Mouse (Mus musculus): ENCODE results near the gene Dnajc12.

The Dnajc12 gene

GRCm38 (mm10) chr10:63368041-63368440 lies 14.2 kb upstream of the Dnajc12 start:
- POLR2A ChIA-PET = interaction anchor here in 2 of 4 experiments (0.5 to 3.2 kb wide), 11 partner anchors 9 to 344 kb away, joined by 3 to 35 read pairs (median 4); partner anchors contain the start of genes Dnajc12 (in 2 of the 2), Sirt1 (in 2 of the 2), Hnrnph3 (in 1 of the 2) and Pbld2 (in 1 of the 2)
- CTCF ChIA-PET = interaction anchor here (0.6 to 1.9 kb wide), 7 partner anchors 9 to 212 kb away, joined by 3 to 6 read pairs (median 5); no protein-coding TSS in a partner anchor

- POLR2A ChIA-PET = interaction anchor here in 3 of 4 experiments (0.7 to 2.9 kb wide), 13 partner anchors 8 to 224 kb away, joined by 3 to 27 read pairs (median 5); no protein-coding TSS in a partner anchor
- CTCF ChIA-PET = interaction anchor here in 3 of 4 experiments (0.6 to 2.2 kb wide), 8 partner anchors 10 to 725 kb away, joined by 3 to 38 read pairs (median 13); partner anchors contain the start of gene Ddx50 (in 1 of the 3)
Observed at GRCm38 (mm10) chr10:63376303-63376702, 5.9 kb upstream of the Dnajc12 start.

- ChIA-PET POLR2A (interaction anchor here (0.6 to 2.9 kb wide), 40 partner anchors 9 to 485 kb away, joined by 3 to 27 read pairs (median 4); partner anchors contain the start of gene Herc4 (in 1 of the 4)), CTCF (interaction anchor here (0.5 to 2.2 kb wide), 80 partner anchors 8 to 1902 kb away, joined by 3 to 38 read pairs (median 4); partner anchors contain the start of genes Herc4 (in 1 of the 4), Lrrc20 (in 1 of the 4) and Pbld1 (in 1 of the 4))
Observed at GRCm38 (mm10) chr10:63377468-63377867, 4.8 kb upstream of the Dnajc12 start.

GRCm38 (mm10) chr10:63378948-63379680 lies 3.1 kb upstream of the Dnajc12 start:
- ChIA-PET CTCF (interaction anchor here in 3 of 4 experiments (0.6 to 0.9 kb wide), 4 partner anchors 30 to 248 kb away, joined by 3 to 6 read pairs (median 4); no protein-coding TSS in a partner anchor), POLR2A (interaction anchor here in 2 of 4 experiments (0.9 to 2.9 kb wide), 7 partner anchors 10 to 99 kb away, joined by 3 to 20 read pairs (median 4); no protein-coding TSS in a partner anchor)

- ChIA-PET POLR2A (interaction anchor here in 3 of 4 experiments (0.6 to 3.5 kb wide), 38 partner anchors 9 to 420 kb away, joined by 3 to 20 read pairs (median 5); partner anchors contain the start of genes Herc4 (in 1 of the 3), Hnrnph3 (in 1 of the 3) and Pbld2 (in 1 of the 3)), CTCF (interaction anchor here (0.6 to 4.3 kb wide), 22 partner anchors 12 to 1079 kb away, joined by 3 to 32 read pairs (median 5); no protein-coding TSS in a partner anchor)
Observed at GRCm38 (mm10) chr10:63381498-63382280, 554 bp upstream of the Dnajc12 start, which contains the start of gene Sirt1. TSS of gene Sirt1 (minus strand) at chr10:63381704.

- ChIA-PET CTCF (interaction anchor here (0.6 to 1.9 kb wide), 14 partner anchors 8 to 406 kb away, joined by 3 to 11 read pairs (median 4); partner anchors contain the start of gene Rufy2 (in 1 of the 4)), POLR2A (interaction anchor here in 3 of 4 experiments (0.8 to 1.6 kb wide), 31 partner anchors 8 to 594 kb away, joined by 3 to 22 read pairs (median 4); partner anchors contain the start of genes Herc4 (in 2 of the 3), Atoh7 (in 1 of the 3), Ccar1 (in 1 of the 3) and Gm7075 (in 1 of the 3))
Observed at GRCm38 (mm10) chr10:63385897-63386296, 3.7 kb downstream of the Dnajc12 start.

- ChIA-PET POLR2A (interaction anchor here (0.5 to 1.6 kb wide), 42 partner anchors 9 to 662 kb away, joined by 3 to 22 read pairs (median 4); partner anchors contain the start of genes Herc4 (in 2 of the 4), Atoh7 (in 1 of the 4), Ccar1 (in 1 of the 4) and Gm7075 (in 1 of the 4)), CTCF (interaction anchor here (0.6 to 1.9 kb wide), 21 partner anchors 9 to 954 kb away, joined by 3 to 11 read pairs (median 3); partner anchors contain the start of gene Rufy2 (in 1 of the 4))
Observed at GRCm38 (mm10) chr10:63386444-63386843, 4.2 kb downstream of the Dnajc12 start.

- CTCF ChIA-PET = interaction anchor here (0.6 to 1.9 kb wide), 20 partner anchors 9 to 955 kb away, joined by 3 to 11 read pairs (median 3); partner anchors contain the start of gene Rufy2 (in 1 of the 4)
- POLR2A ChIA-PET = interaction anchor here (0.5 to 1.6 kb wide), 43 partner anchors 9 to 661 kb away, joined by 3 to 22 read pairs (median 4); partner anchors contain the start of genes Herc4 (in 2 of the 4), Atoh7 (in 1 of the 4), Ccar1 (in 1 of the 4) and Gm7075 (in 1 of the 4)
Observed at GRCm38 (mm10) chr10:63386991-63387390, 4.7 kb downstream of the Dnajc12 start.

GRCm38 (mm10) chr10:63388948-63389347 lies 6.7 kb downstream of the Dnajc12 start:
- ChIA-PET CTCF (interaction anchor here in 1 of 4 experiments (1.5 kb wide), 1 partner anchor 12 kb away, joined by 3 read pairs; no protein-coding TSS in a partner anchor), POLR2A (interaction anchor here in 1 of 4 experiments (1.0 to 1.5 kb wide), 2 partner anchors 9 to 10 kb away, joined by 3 to 4 read pairs; no protein-coding TSS in a partner anchor)

GRCm38 (mm10) chr10:63396963-63397362 lies 14.7 kb downstream of the Dnajc12 start:
- POLR2A ChIA-PET = interaction anchor here in 2 of 4 experiments (1.2 to 3.7 kb wide), 6 partner anchors 10 to 112 kb away, joined by 3 to 22 read pairs (median 8); partner anchors contain the start of gene Dnajc12 (in 2 of the 2)
- CTCF ChIA-PET = interaction anchor here in 2 of 4 experiments (0.6 to 1.3 kb wide), 2 partner anchors 14 to 16 kb away, joined by 5 to 6 read pairs; no protein-coding TSS in a partner anchor

- ChIA-PET CTCF (interaction anchor here in 2 of 4 experiments (0.6 to 0.7 kb wide), 2 partner anchors 662 to 1156 kb away, joined by 3 read pairs; no protein-coding TSS in a partner anchor), POLR2A (interaction anchor here in 1 of 4 experiments (0.8 to 1.5 kb wide), 2 partner anchors 17 to 1160 kb away, joined by 3 to 5 read pairs; no protein-coding TSS in a partner anchor)
Observed at GRCm38 (mm10) chr10:63402731-63403504, 20.7 kb downstream of the Dnajc12 start.

GRCm38 (mm10) chr10:63403636-63404035 lies 21.4 kb downstream of the Dnajc12 start:
- CTCF ChIA-PET = interaction anchor here (0.6 to 1.8 kb wide), 7 partner anchors 15 to 1156 kb away, joined by 3 to 9 read pairs (median 4); partner anchors contain the start of genes Dna2 (in 1 of the 4) and Gm7075 (in 1 of the 4)
- POLR2A ChIA-PET = interaction anchor here in 2 of 4 experiments (0.6 to 1.5 kb wide), 4 partner anchors 9 to 1161 kb away, joined by 3 to 5 read pairs (median 4); no protein-coding TSS in a partner anchor

GRCm38 (mm10) chr10:63410162-63410956 lies 28.1 kb downstream of the Dnajc12 start:
- ChIA-PET POLR2A (interaction anchor here in 1 of 4 experiments (0.9 kb wide), 1 partner anchor 9 kb away, joined by 4 read pairs; no protein-coding TSS in a partner anchor), CTCF (interaction anchor here in 1 of 4 experiments (0.6 to 0.8 kb wide), 3 partner anchors 34 to 347 kb away, joined by 4 to 5 read pairs (median 4); no protein-coding TSS in a partner anchor)

GRCm38 (mm10) chr10:63411674-63412073 lies 29.4 kb downstream of the Dnajc12 start:
- ChIA-PET POLR2A (interaction anchor here in 1 of 4 experiments (0.9 kb wide), 1 partner anchor 465 kb away, joined by 3 read pairs; the partner anchor contains the start of gene Dna2), CTCF (interaction anchor here in 3 of 4 experiments (0.6 to 0.7 kb wide), 3 partner anchors 34 to 531 kb away, joined by 3 to 8 read pairs (median 3); no protein-coding TSS in a partner anchor)

- ChIA-PET CTCF (interaction anchor here in 2 of 4 experiments (0.5 to 0.7 kb wide), 4 partner anchors 16 to 279 kb away, joined by 3 to 6 read pairs (median 4); no protein-coding TSS in a partner anchor), POLR2A (interaction anchor here in 1 of 4 experiments (0.7 to 1.6 kb wide), 5 partner anchors 9 to 1415 kb away, joined by 3 to 6 read pairs (median 4); partner anchors contain the start of gene Ctnna3)
Observed at GRCm38 (mm10) chr10:63412756-63413155, 30.5 kb downstream of the Dnajc12 start.
